Mouse (Mus musculus) right cerebral cortex, adult 2 months (tissue): ENCODE measurements around the gene Gm47841.
A peak's percentile ranks its signal among the peaks of the same experiment; 100 is the strongest.

Experiments used
- DNase-seq, 2 experiments: peaks; one replicate each; pipeline ENCODE4 v3.0.0; 2021 to 2022; ENCODE audit warnings: low spot score in 2 of 2

The Gm47841 gene

GRCm38 (mm10) chr15:101075150-101075549 lies 28.0 kb upstream of the Gm47841 start:
- no peak for DNase-seq

- DNase-seq: no peak
These were observed 26.9 kb upstream of the Gm47841 start for GRCm38 (mm10) chr15:101074067-101074466.

- DNase-seq: no peak
These were observed 25.5 kb upstream of the Gm47841 start for GRCm38 (mm10) chr15:101072736-101073135.

- DNase-seq: no peak
These were observed 23.6 kb upstream of the Gm47841 start for GRCm38 (mm10) chr15:101070762-101071161.

- DNase-seq: no peak
These were observed 22.5 kb upstream of the Gm47841 start for GRCm38 (mm10) chr15:101069641-101070190.

- no peak for DNase-seq
These were observed 21.5 kb upstream of the Gm47841 start for GRCm38 (mm10) chr15:101068671-101069070.

- no peak for DNase-seq
These were observed 20.8 kb upstream of the Gm47841 start for GRCm38 (mm10) chr15:101068029-101068428.

GRCm38 (mm10) chr15:101066920-101067696 lies 19.9 kb upstream of the Gm47841 start:
- no peak for DNase-seq

DNA sequence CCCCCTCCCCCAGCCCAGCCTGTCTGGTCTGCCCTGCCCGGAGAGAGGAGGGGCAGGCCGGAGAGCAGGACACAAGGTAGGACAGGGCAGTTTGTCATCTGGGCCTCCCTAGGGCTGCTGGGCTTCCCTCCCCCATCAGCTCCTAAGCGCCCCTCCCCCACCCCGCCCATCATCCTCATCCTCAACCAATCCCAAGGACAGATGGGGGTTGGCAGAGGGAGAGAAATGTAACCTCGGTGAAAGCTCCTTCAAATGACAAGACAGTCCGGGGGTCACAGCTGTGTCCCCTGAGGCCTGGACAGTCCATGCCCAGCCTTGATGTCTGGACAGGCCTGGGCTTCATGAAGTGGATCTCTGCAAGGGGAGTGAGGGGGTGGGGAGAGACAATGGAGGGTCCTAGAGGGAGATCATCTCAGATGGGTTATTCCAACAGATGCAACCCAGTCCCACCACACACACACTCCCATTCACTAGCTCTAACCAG lies 19.2 kb upstream of the Gm47841 start:
- DNase-seq: no peak

GRCm38 (mm10) chr15:101065069-101065468 lies 17.9 kb upstream of the Gm47841 start:
- DNase-seq: no peak

DNA sequence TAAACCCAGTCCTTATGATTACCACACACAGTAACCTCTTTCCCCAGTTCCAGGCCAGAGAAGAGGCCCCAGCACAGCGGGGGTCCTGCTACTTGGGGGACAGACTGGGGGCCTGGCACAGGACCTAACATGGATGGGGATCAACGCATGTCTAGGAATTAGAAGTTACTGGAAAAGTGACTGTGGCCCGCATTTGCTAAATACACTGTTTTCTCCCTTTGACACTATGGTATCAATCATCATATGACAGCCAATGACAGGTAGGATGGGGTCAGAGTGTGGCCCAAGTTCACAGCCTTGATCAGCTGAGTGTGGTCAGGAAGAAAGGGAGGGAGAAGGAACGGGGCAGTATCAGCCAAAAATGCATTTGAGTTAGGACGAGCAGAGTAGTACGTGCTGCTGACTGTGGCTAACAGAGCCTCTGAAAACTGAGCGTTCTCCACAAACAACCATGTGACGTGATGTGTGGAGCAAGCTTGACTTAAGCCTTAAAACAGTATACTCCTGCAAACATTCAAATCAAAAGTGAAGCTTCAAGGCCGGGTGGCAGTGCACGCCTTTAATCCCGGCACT lies 13.2 kb upstream of the Gm47841 start:
- no peak for DNase-seq

- no peak for DNase-seq
These were observed 12.5 kb upstream of the Gm47841 start for GRCm38 (mm10) chr15:101059570-101060279.

- peak; percentile 68 to 72 for DNase-seq
These were observed 9.0 kb upstream of the Gm47841 start for GRCm38 (mm10) chr15:101056225-101056624.

DNA sequence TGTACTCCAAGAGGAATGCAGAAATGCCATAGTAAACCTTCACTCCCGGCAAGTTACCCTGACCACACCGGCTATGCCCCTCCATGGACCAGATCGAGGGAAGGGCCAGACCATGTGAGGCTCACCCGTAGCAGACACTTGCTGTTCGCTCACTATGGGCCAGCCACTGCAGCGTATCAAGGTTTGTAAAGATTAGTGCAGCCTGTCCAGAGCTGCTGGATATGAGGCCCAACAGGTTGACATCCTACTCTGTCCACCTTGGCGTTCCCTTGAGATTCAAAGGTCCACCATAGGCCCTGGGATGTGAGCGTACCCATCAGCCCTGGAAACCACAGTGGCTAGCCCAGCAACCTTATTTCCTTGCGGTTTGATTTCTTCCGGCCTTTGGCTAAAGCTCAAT lies 7.3 kb upstream of the Gm47841 start:
- DNase-seq: no peak

DNA sequence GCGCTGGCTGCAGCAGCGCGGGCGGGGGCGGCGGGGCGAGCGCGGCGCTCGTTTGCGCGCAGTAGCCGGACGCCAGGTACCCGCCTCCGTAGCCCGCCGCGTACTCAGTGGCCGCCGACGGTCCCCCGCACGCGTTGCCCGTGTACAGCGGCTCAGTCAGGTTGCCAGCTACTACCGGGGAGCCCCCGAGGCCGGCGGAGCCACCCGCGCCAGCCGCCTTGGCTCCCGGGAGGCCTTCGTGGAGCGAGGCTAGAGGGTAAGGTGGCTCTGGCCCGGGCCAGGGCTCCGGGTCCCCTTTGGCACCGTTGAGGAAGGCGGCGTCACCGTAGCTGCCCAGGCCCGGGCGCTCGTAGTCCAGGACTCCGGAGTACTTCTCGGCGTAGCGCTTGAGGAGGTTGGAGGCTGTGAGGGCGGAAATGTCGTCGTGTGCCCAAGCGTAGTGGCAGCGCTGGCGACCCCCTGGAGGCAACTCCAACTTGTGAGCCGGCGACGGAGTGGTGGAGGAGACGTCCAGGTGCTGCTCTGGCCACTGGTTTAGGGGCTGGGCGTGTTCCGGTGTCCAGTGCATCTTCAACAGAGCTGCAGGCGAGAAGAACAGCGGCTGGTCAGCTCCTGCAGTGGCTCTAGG lies 6.7 kb upstream of the Gm47841 start:
- DNase-seq: no peak

DNA sequence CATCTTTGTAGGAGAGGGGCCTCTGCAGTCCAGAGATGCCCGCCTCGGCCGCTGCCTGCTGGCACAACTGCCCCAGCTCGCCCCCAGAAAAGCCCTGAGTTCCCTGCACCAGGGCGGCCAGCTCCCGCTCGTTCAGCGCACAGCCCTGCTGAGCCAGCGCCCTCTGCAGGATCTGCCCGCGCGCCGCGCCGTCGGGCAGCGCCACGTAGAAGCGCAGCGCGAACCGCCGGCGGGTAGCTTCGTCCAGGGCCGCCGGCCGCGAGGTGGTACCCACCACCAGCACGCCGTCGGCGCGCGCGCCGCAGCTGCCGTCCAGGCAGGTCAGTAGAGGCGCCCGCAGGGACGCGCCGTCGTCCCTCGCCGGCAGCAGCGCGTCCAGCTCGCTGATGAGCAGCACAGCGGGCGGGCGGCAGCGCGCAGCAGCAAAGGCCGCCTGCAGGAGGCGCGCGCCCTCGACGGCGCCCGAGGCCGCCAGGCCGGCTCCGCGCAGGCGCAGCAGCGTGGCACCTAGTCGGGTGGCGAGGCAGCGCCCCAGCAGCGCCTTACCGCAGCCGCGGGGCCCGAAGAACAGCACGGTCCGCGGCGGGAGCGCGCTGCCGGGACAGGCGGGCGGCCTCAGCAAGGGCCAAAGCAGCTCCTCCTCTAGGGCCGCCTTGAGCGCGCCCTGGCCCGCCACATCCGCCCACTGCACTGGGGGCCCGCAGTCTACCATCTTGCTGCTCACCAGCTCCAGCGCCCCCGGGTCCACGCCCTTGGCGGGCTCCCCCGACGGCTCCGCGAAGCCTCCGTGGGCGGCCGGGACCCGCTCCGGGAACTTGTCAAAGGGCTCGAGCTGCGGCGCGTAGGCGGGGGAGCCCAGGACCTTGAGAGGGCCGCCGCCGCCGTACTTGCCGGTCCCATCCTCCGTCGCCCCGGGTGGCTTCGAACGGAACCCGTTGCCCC lies 5.6 kb upstream of the Gm47841 start:
- no peak for DNase-seq

- no peak for DNase-seq
These were observed 4.7 kb upstream of the Gm47841 start for GRCm38 (mm10) chr15:101051869-101052268.

DNA sequence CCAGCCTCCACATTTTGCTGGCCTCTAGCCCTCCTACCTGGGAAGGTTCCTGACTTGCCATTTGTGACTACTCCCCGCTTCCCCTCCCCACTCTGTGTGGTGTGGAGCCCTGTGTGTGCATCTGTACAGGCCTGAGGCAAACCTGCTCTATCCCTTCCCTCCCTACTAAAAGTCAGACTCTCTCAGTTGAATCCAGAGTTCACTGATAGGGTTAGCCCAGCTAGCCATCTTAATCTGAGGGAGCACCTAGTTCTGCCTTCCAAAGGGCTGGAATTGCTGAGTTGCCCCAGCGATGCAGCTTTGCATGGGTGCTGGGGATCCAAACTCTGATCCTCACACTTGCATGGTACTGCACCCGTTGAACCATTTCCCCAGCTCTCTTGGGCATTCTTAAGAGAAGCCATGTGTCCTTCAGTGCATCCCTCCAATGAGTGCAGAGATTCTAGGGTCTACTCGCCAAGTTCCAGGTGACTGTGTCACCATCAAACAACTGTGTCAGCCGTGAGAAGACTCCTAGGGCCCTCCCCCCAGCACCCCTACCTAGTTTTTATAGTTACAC lies 1.2 kb upstream of the Gm47841 start:
- DNase-seq: no peak

- peak; percentile 53 to 58 for DNase-seq
These were observed 537 bp downstream of the Gm47841 start for GRCm38 (mm10) chr15:101046527-101047193.

GRCm38 (mm10) chr15:101046039-101046526 lies 1.1 kb downstream of the Gm47841 start:
- DNase-seq: no peak
